Mouse (Mus musculus) frontal cortex, postnatal 10 days (tissue): ENCODE data around the gene Zfp990.
"Not testable (repeated sequence)": the region's sequence is repeated elsewhere in the genome, so short reads cannot be mapped to it uniquely, and the experiment has no call there.

Source experiments
- DNase-seq, 2 experiments: peaks; one replicate each; pipeline ENCODE4 v3.0.0; 2022; ENCODE audit warnings: low spot score in 2 of 2, mixed read lengths in 1 of 2

Zfp990 gene

GRCm38 (mm10) chr4:145510459-145510858, at the start of gene Zfp990:
Gene Zfp990, plus strand, starts transcription at chr4:145510759.
- DNase-seq = not testable (repeated sequence)

GRCm38 (mm10) chr4:145463553-145464253, 46.9 kb upstream of the Zfp990 start:
- not testable (repeated sequence) for DNase-seq

GRCm38 (mm10) chr4:145478128-145478527, 32.4 kb upstream of the Zfp990 start:
- DNase-seq = no peak

- not testable (repeated sequence) for DNase-seq
These were observed 29.9 kb upstream of the Zfp990 start for GRCm38 (mm10) chr4:145480699-145481098.

GRCm38 (mm10) chr4:145489396-145489795, 21.2 kb upstream of the Zfp990 start:
- no peak for DNase-seq

- no peak for DNase-seq
These were observed 18.4 kb upstream of the Zfp990 start for GRCm38 (mm10) chr4:145492132-145492531.

- DNase-seq = not testable (repeated sequence)
These were observed 17.2 kb upstream of the Zfp990 start for GRCm38 (mm10) chr4:145493316-145493715.

- DNase-seq = not testable (repeated sequence)
These were observed 4.1 kb downstream of the Zfp990 start for GRCm38 (mm10) chr4:145514637-145515036.

GRCm38 (mm10) chr4:145515776-145516565, 5.4 kb downstream of the Zfp990 start:
- DNase-seq = not testable (repeated sequence)

- DNase-seq = not testable (repeated sequence)
These were observed 6.8 kb downstream of the Zfp990 start for GRCm38 (mm10) chr4:145517391-145517790.

- DNase-seq = not testable (repeated sequence)
These were observed 33.3 kb downstream of the Zfp990 start for GRCm38 (mm10) chr4:145543861-145544260.

- not testable (repeated sequence) for DNase-seq
These were observed 34.5 kb downstream of the Zfp990 start for GRCm38 (mm10) chr4:145545106-145545505.

- DNase-seq = not testable (repeated sequence)
These were observed 35.3 kb downstream of the Zfp990 start for GRCm38 (mm10) chr4:145545734-145546349.

- not testable (repeated sequence) for DNase-seq
These were observed 35.9 kb downstream of the Zfp990 start for GRCm38 (mm10) chr4:145546477-145546876.

- DNase-seq = no peak
These were observed 46.1 kb downstream of the Zfp990 start for GRCm38 (mm10) chr4:145556680-145557079.

GRCm38 (mm10) chr4:145559505-145560099, 49.0 kb downstream of the Zfp990 start:
- no peak for DNase-seq

GRCm38 (mm10) chr4:145564111-145564821, 53.7 kb downstream of the Zfp990 start:
- DNase-seq = no peak

GRCm38 (mm10) chr4:145570461-145570860, 59.9 kb downstream of the Zfp990 start:
- DNase-seq = not testable (repeated sequence)

- not testable (repeated sequence) for DNase-seq
These were observed 66.1 kb downstream of the Zfp990 start for GRCm38 (mm10) chr4:145576623-145577022.

- DNase-seq = not testable (repeated sequence)
These were observed 69.8 kb downstream of the Zfp990 start for GRCm38 (mm10) chr4:145580333-145580732.

GRCm38 (mm10) chr4:145585078-145585477, 74.5 kb downstream of the Zfp990 start, which contains the start of gene Gm13212:
Gene Gm13212, plus strand, starts transcription at chr4:145585166.
- not testable (repeated sequence) for DNase-seq
